Mouse (Mus musculus) right cerebral cortex, postnatal 4 days (tissue): ENCODE measurements around the gene Gcnt1.
A peak's percentile ranks its signal among the peaks of the same experiment; 100 is the strongest.

Experiments used
- DNase-seq: peaks from one replicate; pipeline ENCODE4 v3.0.0-alpha.2; 2022

Gcnt1 gene

DNA sequence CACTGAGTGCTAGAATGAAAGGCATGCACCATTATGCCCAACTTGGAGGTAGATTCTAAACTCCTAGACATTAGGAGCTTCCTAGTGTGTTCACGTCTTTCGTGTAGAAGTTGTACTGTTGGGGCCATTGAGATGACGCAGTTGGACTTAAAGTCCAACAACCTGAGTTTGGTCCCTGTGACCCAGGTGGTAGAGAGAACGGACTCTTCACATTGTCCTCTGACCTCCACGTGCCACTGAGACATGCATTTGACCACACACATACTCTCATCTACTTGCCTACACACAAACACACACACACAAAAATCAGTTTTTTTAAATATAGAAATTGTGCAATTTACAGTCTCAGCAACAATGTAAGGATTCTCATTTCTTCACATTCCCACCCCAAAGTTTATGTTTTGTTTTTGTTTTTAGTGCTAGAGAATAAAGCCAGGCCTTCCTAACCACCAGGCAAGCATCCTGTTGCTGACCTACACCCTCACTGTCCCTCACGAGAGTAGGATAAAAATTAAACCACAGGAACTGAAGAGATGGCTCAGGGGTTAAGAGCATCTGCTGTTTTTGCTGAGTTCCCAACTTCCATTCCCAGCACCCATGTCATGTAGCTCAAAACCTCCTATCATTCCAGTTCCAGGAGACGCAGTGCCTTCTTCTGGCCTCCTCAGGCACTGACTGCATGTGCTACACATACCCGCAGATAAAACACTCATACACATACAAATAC, 6.1 kb downstream of the Gcnt1 start:
- DNase-seq = no peak

DNA sequence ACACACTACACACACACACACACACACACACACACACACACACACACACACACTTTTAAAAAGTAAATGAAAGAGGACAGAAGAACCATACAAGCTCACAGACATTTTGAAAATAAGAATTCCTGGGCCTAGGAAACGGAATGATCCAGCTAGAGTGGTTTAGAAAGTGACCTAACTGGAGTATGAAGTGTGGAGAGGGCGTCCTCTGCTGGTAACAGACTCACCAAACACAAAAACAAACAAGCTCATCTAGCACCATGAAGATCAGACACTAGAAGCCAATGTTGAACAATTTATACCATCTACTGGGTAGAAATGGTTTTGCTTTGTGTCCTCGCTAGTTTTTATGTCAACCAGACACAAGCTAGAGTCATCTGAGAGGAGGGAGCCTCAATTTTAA, 7.9 kb downstream of the Gcnt1 start:
- peak; percentile 28 for DNase-seq

DNA sequence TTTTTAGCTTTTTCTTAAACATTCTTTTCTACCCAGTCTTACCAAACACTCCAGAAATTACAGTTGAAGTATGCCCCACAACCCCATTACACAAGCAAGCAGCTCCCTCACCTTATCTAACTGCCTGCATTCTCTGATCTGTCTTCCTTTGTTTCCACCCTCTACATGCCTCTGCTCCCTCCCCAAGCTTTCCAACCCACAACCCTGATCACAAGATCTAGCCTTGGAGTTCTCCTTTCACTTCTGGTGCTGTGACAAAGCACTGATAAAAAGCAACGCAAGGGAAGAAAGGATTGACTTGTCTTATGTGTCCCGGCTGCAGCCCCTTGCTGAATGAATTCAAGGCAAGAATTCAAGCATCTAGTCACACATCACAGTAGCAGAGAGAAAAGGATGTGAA, 11.5 kb downstream of the Gcnt1 start:
- no peak for DNase-seq

DNA sequence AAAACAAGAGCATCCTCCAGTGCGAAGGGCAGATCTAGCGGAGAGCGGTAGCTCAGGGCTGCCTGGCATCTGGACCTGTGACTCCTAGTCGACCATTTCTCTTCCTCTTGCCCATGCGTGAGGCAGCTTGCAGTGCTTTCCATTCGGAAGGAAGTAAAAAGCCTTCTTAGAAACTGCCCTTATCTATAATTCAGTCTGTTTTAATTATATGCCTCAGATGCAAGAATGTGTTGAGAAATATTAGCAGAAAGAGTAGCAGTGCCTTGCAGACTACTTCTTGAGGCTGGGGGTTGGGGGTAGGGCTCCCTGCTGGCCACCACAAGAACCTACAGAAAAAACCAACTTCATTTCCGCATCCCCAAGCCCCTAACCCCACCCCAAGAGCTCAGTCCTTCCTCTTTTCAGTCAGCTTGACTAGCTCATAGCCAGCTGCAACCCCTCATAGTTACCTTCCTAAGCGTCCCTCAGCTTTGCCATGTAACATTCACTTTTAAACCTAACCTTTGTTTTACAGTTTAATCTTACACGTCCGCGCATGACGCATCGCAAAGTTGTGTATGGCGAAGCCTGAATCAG, 13.2 kb downstream of the Gcnt1 start:
- DNase-seq = no peak

DNA sequence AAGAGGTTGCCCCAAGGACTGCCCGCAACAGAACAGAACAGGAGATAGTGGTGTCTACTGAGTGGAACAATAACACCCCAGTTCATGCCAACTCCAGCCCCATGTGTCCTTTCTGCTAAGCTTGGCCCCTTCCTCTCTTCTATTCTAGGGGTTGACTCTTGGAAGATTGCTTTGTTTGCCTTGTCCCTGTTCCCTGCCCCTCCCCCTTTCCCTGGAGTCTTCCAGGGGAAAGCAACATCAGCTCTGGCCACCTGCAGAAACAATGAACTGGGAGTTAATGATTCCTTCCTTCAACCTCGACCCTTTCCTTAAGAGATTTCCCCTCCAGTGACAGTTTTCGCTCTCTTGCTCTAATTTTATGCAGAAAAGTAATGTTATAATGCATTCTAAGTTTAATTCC, 15.3 kb downstream of the Gcnt1 start:
- DNase-seq = no peak

DNA sequence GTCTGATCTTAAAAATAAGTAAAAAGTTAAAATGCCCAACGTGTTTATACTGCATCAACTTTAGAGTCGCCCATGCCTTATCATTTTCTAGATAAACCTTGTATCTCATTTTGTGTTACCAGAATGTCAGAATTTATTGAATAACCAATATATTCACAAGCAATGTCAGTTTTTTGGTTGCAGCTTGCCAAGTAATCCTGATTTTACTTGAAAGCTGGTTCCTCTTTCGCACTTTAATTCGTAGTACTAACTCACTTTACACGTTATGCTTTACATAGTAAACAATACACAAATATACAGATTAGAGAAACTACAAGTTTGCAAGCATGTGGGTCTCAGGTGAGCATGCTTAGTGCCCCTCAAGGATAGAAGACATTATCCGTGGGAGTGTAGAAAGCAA, 15.7 kb downstream of the Gcnt1 start:
- no peak for DNase-seq

DNA sequence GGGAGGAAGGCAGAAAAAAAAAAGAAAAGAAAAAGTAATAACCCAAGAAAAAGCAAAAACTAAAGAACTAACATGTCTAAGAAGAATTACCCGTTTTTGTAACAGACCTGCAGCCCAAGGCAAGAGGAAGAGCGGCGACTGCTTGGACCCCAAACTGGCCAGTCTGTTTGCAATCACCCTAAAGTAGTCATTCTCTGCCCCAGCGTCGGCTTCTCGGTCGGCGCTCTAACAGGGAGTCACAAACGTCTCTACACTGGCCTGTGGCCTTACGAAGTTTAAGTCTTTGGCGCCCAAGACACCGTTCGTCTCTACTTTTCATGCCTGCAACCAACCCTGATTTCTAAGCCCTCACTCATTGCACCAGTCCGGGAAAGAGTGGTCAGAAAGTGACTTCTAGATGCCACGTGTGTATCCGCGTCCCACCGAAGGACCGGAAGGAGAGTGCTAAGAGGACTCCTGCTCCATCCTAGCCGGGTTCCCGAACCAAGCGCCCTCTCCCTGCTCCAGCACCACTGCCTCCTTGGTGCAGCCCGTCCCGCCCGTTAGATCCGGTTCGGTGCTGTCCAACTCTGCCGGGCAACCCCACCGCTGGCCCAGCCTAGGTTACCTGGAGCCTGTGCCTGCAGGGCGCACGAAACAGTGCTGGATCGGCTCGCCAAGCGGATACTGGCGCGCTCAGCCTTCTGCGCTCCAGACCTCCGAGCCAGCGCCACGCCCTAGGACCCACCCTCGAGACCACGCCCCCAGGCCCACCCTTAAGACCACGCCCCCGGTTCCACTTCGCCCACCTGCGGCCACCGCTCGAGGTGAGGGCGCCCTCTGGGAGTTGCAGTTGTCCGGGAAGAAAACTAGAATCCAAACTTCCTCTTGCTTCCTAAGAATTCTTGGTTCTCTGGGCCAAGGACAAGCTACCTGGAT, 16.4 kb downstream of the Gcnt1 start:
- DNase-seq = peak; percentile 12

DNA sequence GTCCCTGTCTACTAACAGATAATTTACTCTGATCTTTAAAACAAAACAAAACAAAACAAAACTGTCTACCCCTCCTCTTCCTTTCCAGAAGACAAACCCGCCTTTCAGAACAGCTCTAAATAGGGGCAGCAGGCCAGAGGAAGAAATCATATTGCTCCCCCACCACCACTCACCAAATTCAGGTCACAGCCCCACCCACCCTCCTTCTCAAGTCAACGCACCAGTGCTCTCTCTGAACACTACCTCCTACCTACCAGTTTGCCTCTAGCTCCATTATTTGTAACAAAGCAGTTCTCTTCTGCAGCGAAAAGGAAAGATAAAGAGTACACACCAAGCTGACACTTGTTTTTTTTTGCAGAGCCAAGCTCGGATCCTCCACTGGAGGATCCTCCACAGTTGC, 17.3 kb downstream of the Gcnt1 start:
- DNase-seq = no peak

DNA sequence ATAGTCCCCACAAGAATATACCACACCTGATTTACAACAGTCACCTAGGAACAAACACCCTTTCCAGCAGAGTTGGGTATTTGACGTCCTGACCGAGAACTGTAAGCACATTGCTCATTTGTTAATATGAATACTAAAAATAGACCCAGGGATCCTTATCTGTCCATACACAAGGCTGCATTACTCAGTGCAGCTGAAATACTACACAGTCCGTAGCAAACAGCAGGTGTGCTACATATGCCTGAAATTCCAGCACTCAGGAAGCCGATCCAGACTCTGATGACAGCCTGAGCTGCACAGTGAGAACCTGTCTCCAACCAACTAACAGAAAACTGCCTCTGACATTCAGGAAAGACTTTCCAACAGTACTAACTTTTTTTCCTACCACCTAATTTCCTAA, 17.8 kb downstream of the Gcnt1 start:
- DNase-seq = no peak

DNA sequence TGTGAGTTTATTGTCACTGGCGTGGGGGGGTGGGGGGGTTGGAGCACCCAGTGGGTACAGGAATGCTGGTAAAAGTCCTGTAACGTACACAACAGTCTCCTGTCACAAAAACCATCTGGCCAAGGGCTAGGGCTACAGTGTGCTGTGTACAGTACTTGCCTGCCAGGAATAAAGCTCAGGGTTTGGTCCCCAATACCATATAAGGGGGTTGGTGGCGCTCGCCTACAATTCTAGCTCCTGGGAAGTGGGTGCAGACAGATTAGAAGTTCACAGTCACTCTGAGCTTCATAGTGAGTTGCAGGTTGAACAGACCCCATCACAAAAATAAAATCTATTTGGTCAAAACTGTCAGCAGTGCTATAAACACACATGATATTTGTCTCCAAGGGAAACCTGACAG, 18.3 kb downstream of the Gcnt1 start:
- DNase-seq = no peak

DNA sequence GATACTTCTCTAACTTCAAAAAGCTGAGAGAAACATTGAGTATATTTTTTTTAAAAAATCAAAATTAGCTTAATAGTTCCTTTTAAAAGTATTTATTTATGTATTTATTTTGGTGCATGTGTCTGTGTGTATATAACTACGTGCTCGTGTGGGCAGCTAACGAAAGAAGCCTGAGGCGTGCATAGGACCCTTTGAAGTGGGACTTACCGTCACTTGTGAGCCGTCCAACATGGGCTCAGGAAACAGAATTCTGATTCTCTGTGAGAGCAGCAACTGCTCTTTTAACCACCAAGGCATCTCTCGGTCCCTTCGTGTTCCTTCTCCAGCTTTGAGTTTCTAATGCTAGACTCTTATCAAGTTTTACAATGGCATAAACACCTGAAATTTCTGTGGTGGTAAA, 18.9 kb downstream of the Gcnt1 start:
- DNase-seq = no peak

DNA sequence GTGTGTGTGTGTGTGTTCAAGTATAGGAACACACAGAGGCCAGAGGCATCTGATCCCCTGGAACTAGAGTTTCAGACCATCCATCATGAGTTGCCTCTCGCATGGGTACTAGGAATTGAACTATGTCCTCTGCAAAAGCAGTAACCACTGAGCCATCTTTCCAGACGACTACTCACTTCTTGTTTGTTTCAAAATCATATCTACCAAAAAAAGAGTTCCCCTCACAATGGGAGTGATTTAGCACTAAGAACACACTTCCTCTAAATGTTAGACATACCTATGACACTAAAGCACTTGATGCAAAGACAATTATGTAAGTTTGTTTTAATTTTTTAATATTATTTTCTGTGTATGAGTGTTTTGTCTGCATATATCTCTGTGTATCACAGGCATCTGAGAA, 24.8 kb downstream of the Gcnt1 start:
- DNase-seq = no peak

DNA sequence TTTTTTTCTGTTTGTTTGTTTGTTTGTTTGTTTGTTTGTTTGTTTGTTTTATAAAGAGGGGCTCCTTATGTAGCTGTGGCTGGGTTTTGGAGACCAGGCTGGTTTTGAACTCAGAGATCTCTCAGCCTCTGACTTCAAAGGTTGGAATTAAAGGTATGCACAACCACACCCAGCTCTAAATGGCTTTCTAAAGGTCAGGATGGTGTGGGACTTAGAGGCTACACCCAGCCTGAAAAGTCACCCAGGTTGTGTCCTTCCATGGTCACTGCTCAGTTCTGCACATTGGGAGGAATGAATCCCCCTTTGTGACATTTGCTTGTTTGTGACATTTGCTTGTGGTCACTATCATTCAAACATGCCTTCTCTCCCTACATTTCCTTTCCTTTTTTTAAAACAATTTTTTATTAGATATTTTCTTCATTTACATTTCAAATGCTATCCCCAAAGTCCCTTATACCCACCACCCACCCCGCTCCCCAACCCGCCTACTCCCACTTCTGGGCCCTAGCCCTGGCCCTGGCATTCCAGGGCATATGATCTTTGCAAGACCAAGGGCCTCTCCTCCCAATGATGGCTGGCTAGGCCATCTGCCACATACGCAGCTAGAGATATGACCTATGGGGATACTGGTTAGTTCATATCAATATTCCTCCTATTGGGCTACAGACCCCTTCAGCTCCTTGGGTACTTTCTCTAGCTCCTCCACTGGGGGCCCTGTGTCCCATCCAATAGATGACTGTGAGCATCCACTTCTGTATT, 25.7 kb downstream of the Gcnt1 start:
- no peak for DNase-seq

DNA sequence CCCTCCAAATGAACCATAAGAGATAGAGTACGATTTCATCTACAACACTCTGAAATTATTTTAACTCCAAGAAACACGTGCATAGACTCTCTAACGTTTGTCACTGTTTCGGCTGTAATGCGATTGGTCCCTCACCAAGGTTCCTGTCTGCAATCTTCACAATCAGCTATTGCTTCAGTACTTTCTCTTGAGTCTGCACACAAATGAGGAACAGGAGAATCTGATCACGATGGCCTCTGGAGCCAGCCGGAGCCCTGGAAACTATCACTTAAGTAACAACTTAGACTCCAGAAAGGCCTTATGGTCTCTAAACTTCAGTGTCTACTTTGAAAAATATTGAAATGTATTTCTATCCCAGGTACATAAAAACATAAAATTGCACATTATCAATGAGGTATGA, 27.8 kb downstream of the Gcnt1 start:
- no peak for DNase-seq

DNA sequence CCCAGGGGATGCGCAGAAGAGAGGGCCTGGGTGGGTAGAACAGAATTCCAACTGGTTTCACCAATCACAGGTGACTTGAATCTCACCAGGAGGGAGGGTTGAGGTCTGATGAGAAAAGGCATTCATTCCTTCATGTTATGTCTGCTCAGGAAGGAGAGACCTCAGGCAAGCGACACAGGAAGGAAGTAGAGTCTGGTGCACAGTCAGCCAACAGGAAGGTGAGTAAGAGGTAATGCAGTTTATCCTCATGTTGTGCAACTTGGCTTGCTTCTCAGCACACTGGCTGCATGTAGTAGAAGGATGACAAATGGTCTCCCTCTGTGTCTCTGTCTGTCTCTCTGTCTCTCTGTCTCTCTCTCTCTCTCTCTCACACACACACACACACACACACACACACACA, 33.1 kb downstream of the Gcnt1 start:
- DNase-seq = no peak

DNA sequence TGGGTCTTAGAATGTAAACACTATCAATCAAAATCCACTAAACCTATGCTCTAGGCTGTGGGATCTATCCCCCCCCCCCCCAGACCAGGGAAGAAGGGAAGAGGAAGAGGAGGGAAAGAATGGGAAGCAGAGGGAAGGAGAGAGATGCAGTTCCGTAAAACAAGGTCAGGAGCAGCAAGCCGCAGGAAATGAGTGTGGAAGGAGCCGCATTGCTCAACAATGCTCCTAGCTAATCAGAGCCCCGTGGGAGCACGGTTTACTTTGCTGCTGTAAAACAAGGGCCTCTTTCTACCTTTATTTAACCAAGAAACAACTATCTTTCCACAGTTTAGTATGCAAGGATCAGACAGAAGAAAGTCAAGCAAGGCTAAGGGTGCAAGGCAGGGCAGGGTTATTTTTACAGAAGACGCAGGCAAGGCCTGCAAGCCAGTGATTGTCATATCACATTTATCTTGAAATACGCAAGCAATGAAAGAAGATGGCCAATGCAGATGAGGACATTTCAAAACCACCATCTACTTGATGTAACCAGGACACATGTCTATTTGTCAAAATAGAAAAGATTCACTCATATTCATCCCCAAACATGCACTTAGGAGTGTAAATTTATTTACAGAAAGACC, 35.5 kb downstream of the Gcnt1 start:
- no peak for DNase-seq

DNA sequence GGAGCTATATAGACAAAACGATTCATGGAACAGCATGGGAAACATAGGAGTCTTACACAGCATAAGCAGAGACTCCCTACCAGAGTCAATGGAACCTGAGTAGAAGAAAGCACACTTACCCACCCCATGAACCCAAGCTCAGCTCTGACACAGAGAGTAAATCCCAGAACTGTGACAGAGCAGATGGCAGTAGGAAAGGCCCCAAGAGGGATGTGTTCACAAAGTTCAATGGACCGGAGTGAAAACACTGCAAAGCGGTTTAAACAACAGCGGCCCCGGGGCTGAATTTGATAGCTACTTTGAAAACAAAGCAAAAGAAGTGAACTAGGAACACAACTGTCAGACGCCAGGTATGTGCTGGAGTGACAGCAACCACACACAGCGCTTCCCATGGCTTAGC, 36.0 kb downstream of the Gcnt1 start:
- DNase-seq = no peak

DNA sequence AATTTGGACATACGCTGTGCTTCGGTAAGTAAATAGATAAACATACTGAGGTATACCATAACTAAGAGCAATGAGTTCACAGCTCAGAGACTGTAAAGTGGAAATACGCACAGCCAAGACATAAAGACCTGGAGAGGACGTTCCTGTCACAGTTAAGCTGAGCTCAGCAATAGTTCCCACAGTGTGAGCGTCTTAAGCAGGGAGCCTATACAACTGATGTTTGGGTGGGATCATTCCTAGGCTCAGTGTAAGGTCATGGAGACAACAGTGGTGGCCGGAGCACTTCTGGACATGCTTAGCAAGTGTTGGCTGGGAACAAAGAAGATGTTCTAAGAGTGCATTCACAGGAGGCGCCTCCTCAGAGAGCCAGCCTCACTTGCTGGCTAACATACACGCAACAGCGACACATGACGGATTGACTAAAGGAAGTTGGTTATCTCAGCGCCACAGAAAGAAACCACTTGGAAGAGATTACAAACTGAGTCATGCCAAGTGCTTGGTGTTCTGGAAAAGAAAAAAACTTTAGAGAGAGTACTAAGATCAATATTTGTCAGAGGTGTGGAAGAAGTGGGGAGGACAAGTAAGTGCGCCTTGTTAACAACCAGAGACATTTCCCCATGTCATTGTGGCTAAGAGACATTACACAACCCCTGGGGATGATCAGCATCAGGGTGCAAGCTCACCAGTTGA, 37.9 kb downstream of the Gcnt1 start:
- no peak for DNase-seq

DNA sequence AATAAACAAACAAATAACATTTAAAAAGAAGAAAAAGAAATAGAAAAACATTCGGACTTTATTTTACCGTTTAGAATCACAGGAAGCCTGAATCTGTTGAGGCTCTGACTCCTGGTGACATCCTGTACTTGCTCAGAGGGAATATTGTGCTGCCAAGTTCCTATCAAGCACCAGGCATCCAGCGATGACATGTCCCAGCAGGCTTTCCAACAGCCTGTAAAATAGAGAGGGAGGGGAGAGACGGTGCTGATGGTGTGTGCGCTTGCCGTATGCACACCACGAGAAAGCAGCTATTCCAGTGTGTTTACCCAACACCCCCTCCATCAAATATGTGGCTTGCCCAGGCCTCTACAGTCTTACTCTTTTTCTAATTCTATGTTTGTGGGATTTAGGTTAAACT, 39.6 kb downstream of the Gcnt1 start:
- no peak for DNase-seq

DNA sequence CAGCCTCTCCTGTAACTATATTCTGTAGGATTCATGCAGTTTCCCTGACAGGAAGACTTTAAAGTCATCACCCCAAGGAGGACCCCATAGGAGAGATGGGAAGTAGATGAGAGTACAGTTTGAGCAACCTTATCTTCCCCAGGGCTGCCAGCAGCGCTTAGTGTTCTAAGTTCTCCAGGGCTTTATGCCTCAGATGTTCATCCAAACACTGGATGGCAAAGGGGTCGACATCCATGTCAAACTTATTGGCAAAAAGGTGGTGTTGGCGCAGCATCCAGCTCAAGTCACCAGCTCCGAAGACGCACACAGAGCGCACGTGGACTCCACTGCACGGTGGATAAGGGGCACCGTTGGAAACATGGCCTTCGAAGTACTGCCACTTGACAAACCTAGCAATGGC, 43.7 kb downstream of the Gcnt1 start:
- no peak for DNase-seq

DNA sequence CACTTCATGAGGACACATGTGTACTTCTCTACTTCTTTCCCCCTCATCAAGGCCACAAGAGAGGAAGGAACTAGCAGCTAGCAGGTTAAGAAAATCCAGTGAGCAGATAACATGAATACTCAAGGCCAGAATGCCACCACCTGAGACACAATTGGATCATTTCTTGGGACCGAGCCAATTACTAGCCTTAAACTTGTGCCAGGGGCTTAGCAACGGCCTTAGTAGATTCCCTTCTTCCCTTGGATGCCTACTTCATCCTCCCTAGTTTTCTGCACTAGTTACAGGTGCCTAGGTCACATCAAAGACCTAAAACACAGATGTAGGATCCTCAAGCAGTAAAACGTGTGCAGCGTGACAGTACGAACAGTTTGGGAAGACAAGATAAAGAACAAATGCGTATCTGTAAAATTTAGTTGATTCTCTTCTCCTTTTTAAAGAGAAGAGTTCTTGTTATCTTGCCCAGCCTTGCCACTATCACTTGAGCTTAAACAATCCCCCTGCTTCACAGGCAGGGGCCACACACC, 44.7 kb downstream of the Gcnt1 start:
- no peak for DNase-seq

DNA sequence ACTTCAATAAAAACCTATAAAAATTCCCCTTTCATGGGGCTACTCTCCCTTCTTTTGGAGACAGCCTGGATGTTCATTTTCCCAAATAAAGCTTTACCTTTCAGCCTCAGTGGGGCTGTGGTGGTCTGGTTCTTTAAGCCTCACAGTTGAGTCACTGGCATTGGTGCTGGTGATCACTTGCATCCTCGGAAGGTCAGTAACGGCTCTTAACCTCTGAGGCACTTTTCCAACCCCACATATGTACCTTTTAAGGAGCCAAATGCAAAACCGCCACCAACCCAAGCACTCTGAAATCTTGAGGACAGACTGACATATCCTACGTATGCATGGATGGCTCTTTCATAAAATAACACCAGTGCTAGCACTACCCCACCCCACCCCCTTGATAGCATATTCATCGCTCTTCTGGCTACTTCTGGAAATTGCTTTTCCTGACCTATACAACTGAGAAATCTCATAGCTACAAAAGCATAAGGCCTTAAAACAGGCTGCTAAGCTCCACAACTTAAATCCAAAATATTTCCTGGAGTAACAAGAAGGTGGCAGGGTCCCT, 48.9 kb downstream of the Gcnt1 start:
- no peak for DNase-seq
